17 mouse cellular contexts compared by ENCODE assay signal in the genomic region with DNA sequence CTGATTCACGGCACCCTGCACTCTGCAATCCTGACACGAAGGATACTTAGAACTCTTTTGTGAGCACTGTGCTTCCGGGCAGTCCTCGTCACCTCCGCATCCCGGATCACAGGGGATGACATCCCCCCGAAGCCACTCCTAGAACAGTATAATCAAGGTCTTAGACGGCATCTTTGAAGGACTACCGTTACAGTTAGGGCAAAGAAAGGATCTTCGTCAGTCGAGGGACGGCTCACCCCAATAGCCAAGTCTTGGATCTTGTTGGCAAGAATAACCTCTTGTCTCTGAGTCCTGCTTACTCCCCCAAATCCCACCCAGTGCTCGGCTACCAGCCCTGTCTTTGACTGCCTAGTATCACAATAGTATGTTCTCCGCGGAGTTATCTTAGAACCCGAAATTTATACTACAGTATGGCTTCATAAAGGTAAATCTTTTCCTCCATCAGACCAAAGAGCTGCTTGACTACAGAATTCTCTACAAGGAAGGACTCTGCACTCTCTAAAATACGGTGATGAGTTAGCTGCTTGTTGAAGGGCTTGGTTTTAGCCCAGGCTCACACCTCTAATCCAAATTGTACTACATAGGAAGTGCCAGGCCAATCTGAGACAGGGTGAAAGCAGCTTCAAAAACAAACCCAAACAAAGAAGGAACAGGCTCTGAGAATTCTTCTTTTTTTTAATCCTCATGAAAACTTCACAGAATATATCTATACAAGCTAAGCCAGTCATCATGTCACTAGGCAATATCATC. TPM values are rescaled to one million over a fixed set of nuclear protein-coding genes. Genes with fewer than 3 reads are reported as not detected.
DNase-seq lines count a peak whose midpoint lies in the region; ATAC-seq and TF ChIP-seq lines count a peak whose summit lies in the region.
"Had no signal": no experiment of that assay in that cellular context is flagged by ENCODE, and none has a peak within 500 bp of the region (broad histone marks: within the 10 kb centered on the region; RNA-seq: fewer than 3 reads in every experiment).

No protein-coding gene starts in this region.

- TF ChIP-seq POLR2A in CH12.LX (IDR thresholded peaks at IDR 0.05; ENCODE audit: low read depth, low read length) = no peak

- no peak for DNase-seq in forebrain, embryonic 14.5 days (ENCODE audit: low spot score)
- no peak for DNase-seq in limb, embryonic 10.5 days (ENCODE audit: low spot score)
- no peak for DNase-seq in CH12.LX (ENCODE audit: extremely low read depth)
- no peak for DNase-seq in gastrocnemius, postnatal 14 days
- no peak for DNase-seq in frontal cortex, postnatal 14 days (ENCODE audit: low spot score in 2 of 2)
- DNase-seq: cerebellum, adult 18-20 months; kidney, adult 9 months; lung, postnatal 36 days; right cerebral cortex, postnatal 14 days; thymus, postnatal 4 days had no signal

- H3K4me1 ChIP-seq in forebrain, embryonic 12.5 days = peaks cover 16% of the 10 kb centered on the region
- peaks cover 10% of the 10 kb centered on the region for H3K4me1 ChIP-seq in forebrain, embryonic 14.5 days (ENCODE audit: control insufficient read depth, insufficient read depth, low read length)
- H3K4me1 ChIP-seq in limb, embryonic 12.5 days (replicated peaks) = peaks cover 15% of the 10 kb centered on the region
- peaks cover 21% of the 10 kb centered on the region for H3K4me1 ChIP-seq in limb, embryonic 10.5 days
- H3K4me1 ChIP-seq in CH12.LX (ENCODE audit: control insufficient read depth in 1 of 2, insufficient read depth in 2 of 2) = peaks cover 2 to 28% of the 10 kb centered on the region in 2 experiments; a peak in 3 of 4 replicates
- peaks cover 19% of the 10 kb centered on the region for H3K4me1 ChIP-seq in limb, embryonic 13.5 days

- dilution Hi-C loops in CH12.LX (cut with MboI; ENCODE audit: extremely low pct_ligation_motif_present, extremely low pct_unique_long_range_greater_than_20kb, low sequenced_read_pairs) = no loop called here

- intact Hi-C loops in gastrocnemius, postnatal 14 days (cut with DNase I; ENCODE audit: low total_unique reads) = no loop called here

- peak overlapping the region; percentile 85; the same call in 1 of the 2 replicates for H3K4me2 ChIP-seq in forebrain, embryonic 12.5 days
- no peak overlapping the region; the same call in 1 of the 2 replicates for H3K4me2 ChIP-seq in forebrain, embryonic 14.5 days (ENCODE audit: low read length)
- H3K4me2 ChIP-seq in limb, embryonic 12.5 days = peak overlapping the region; percentile 74; the same call in 1 of the 2 replicates
- peak overlapping the region; percentile 88 for H3K4me2 ChIP-seq in CH12.LX (ENCODE audit: insufficient read depth, low read depth, poor library complexity, severe bottlenecking)
- peak overlapping the region; percentile 84; the same call in 1 of the 2 replicates for H3K4me2 ChIP-seq in limb, embryonic 13.5 days (replicated peaks)

- TF ChIP-seq EP300 in CH12.LX (IDR thresholded peaks at IDR 0.05; ENCODE audit: low read length) = no peak

- peaks cover 30% of the 10 kb centered on the region for H3K36me3 ChIP-seq in forebrain, embryonic 12.5 days (replicated peaks)
- peaks cover 24% of the 10 kb centered on the region for H3K36me3 ChIP-seq in forebrain, embryonic 14.5 days (ENCODE audit: control insufficient read depth, insufficient read depth, low read length)
- peaks cover 33% of the 10 kb centered on the region for H3K36me3 ChIP-seq in limb, embryonic 12.5 days
- peaks cover 48% of the 10 kb centered on the region for H3K36me3 ChIP-seq in limb, embryonic 10.5 days
- H3K36me3 ChIP-seq in CH12.LX (replicated peaks in 1 of 2; ENCODE audit: control insufficient read depth in 1 of 2, insufficient read depth in 1 of 2, low read length in 1 of 2) = peaks cover 17 to 36% of the 10 kb centered on the region in 2 experiments
- H3K36me3 ChIP-seq in limb, embryonic 13.5 days = peaks cover 25% of the 10 kb centered on the region

- H3K79me2 ChIP-seq in CH12.LX (replicated peaks; ENCODE audit: control insufficient read depth, extremely low read depth, insufficient read depth, poor library complexity, severe bottlenecking) = peaks cover 28% of the 10 kb centered on the region

- no peak for TF ChIP-seq CTCF in CH12.LX (conservative IDR thresholded peaks at IDR 0.05 in 1 of 2, IDR thresholded peaks at IDR 0.05 in 1 of 2; ENCODE audit: low read depth in 2 of 2, low read length in 2 of 2)

- WGBS in forebrain, embryonic 12.5 days = 95% methylated on average over 17 of the region's 17 CpGs
- 94% methylated on average over 17 of the region's 17 CpGs for WGBS in forebrain, embryonic 14.5 days
- WGBS in limb, embryonic 12.5 days = 93% methylated on average over 17 of the region's 17 CpGs
- WGBS in limb, embryonic 10.5 days = 94% methylated on average over 17 of the region's 17 CpGs
- WGBS in limb, embryonic 13.5 days = 95% methylated on average over 17 of the region's 17 CpGs

- no peak for TF ChIP-seq RAD21 in CH12.LX (IDR thresholded peaks at IDR 0.05; ENCODE audit: low read depth, low read length)

- H3K9ac ChIP-seq in forebrain, embryonic 12.5 days = no peak overlapping the region
- no peak overlapping the region for H3K9ac ChIP-seq in forebrain, embryonic 14.5 days (ENCODE audit: low read length)
- no peak overlapping the region for H3K9ac ChIP-seq in limb, embryonic 12.5 days (replicated peaks)
- H3K9ac ChIP-seq in CH12.LX (ENCODE audit: insufficient read depth, low read depth) = peak overlapping the region; percentile 83; the same call in 1 of the 2 replicates
- no peak overlapping the region for H3K9ac ChIP-seq in limb, embryonic 13.5 days
- H3K9ac ChIP-seq: hindbrain, embryonic 15.5 days had no signal

- in situ Hi-C loops in CH12.LX (cut with MboI; ENCODE audit: low pct_ligation_motif_present, low pct_unique_long_range_greater_than_20kb, low sequenced_read_pairs) = no loop called here

- H3K27ac ChIP-seq in forebrain, embryonic 12.5 days = no peak overlapping the region
- H3K27ac ChIP-seq in forebrain, embryonic 14.5 days (ENCODE audit: low read depth, low read length) = no peak overlapping the region
- H3K27ac ChIP-seq in limb, embryonic 12.5 days = no peak overlapping the region
- no peak overlapping the region for H3K27ac ChIP-seq in limb, embryonic 10.5 days
- H3K27ac ChIP-seq in CH12.LX (ENCODE audit: insufficient read depth, low read depth) = no peak overlapping the region
- no peak overlapping the region for H3K27ac ChIP-seq in limb, embryonic 13.5 days
- H3K27ac ChIP-seq: hindbrain, embryonic 15.5 days; layer of hippocampus, adult 2 months had no signal

- no peak for ATAC-seq in forebrain, embryonic 12.5 days (ENCODE audit: low FRiP score)
- ATAC-seq in forebrain, embryonic 14.5 days = no peak
- no peak for ATAC-seq in limb, embryonic 12.5 days (ENCODE audit: insufficient number of reproducible peaks, insufficient read depth, low FRiP score, low TSS enrichment, low read depth)
- ATAC-seq in limb, embryonic 13.5 days (ENCODE audit: low FRiP score, low read depth) = no peak
- ATAC-seq: activated CD4-positive, CD25-positive, alpha-beta regulatory T cell, adult 4 months; midbrain, embryonic 16.5 days had no signal

- H3K27me3 ChIP-seq in forebrain, embryonic 12.5 days = no peaks in the 10 kb centered on the region
- H3K27me3 ChIP-seq in forebrain, embryonic 14.5 days (replicated peaks; ENCODE audit: control insufficient read depth, insufficient read depth, low read length) = no peaks in the 10 kb centered on the region
- no peaks in the 10 kb centered on the region for H3K27me3 ChIP-seq in limb, embryonic 12.5 days
- H3K27me3 ChIP-seq in limb, embryonic 10.5 days (ENCODE audit: low read depth, poor library complexity, severe bottlenecking) = no peaks in the 10 kb centered on the region
- no peaks in the 10 kb centered on the region for H3K27me3 ChIP-seq in CH12.LX (replicated peaks)
- H3K27me3 ChIP-seq in limb, embryonic 13.5 days = no peaks in the 10 kb centered on the region
- H3K27me3 ChIP-seq: hindbrain, embryonic 15.5 days had no signal

- no peak overlapping the region for H3K4me3 ChIP-seq in forebrain, embryonic 12.5 days (replicated peaks)
- no peak overlapping the region for H3K4me3 ChIP-seq in forebrain, embryonic 14.5 days (ENCODE audit: low read depth, low read length)
- no peak overlapping the region for H3K4me3 ChIP-seq in limb, embryonic 12.5 days (replicated peaks)
- no peak overlapping the region for H3K4me3 ChIP-seq in limb, embryonic 10.5 days
- H3K4me3 ChIP-seq in CH12.LX (replicated peaks in 1 of 3; ENCODE audit: low read depth in 2 of 3, low read length in 2 of 3, poor library complexity in 1 of 3) = no peak overlapping the region
- H3K4me3 ChIP-seq in limb, embryonic 13.5 days = no peak overlapping the region
- H3K4me3 ChIP-seq: layer of hippocampus, adult 2 months had no signal

- no peaks in the 10 kb centered on the region for H3K9me3 ChIP-seq in forebrain, embryonic 12.5 days
- no peaks in the 10 kb centered on the region for H3K9me3 ChIP-seq in forebrain, embryonic 14.5 days (replicated peaks; ENCODE audit: control insufficient read depth, low read length)
- H3K9me3 ChIP-seq in limb, embryonic 12.5 days = no peaks in the 10 kb centered on the region
- no peaks in the 10 kb centered on the region for H3K9me3 ChIP-seq in limb, embryonic 10.5 days (replicated peaks)
- no peaks in the 10 kb centered on the region for H3K9me3 ChIP-seq in CH12.LX (replicated peaks; ENCODE audit: low read length)
- H3K9me3 ChIP-seq in limb, embryonic 13.5 days = no peaks in the 10 kb centered on the region
- H3K9me3 ChIP-seq: hindbrain, embryonic 15.5 days had no signal

RNA-seq across cellular contexts. Expression of a gene that starts 1.9 kb away (rescaled TPM):
- 87.5 and 95.3 TPM in 2 replicates for polyA plus RNA-seq in forebrain, embryonic 12.5 days (2016; fragmentation: Nextera tagmentation; extraction: Ambion mirVana)
- 61.1 and 68.7 TPM in 2 replicates for polyA plus RNA-seq in forebrain, embryonic 14.5 days (2014; fragmentation: Nextera tagmentation; extraction: Ambion mirVana)
- polyA plus RNA-seq in limb, embryonic 12.5 days (2016; fragmentation: Nextera tagmentation; extraction: Ambion mirVana) = 94.9 and 97.7 TPM in 2 replicates
- polyA plus RNA-seq in limb, embryonic 10.5 days (2016; fragmentation: Nextera tagmentation; extraction: Ambion mirVana) = 109 and 111 TPM in 2 replicates
- total RNA-seq in CH12.LX (2012; rRNA removed) (47.7 and 58.1 TPM in 2 replicates), CH12.LX (2014; rRNA removed) (87.7 and 97.0 TPM in 2 replicates)
- 77.7 and 82.0 TPM in 2 replicates for polyA plus RNA-seq in CH12.LX (2012; ENCODE audit: insufficient read length, low read depth)
- 68.9 and 71.2 TPM in 2 replicates for polyA plus RNA-seq in limb, embryonic 13.5 days (2015; fragmentation: Nextera tagmentation; extraction: Ambion mirVana)
- 1 to 10 TPM; 7.0 to 7.6 TPM for total RNA-seq in gastrocnemius, postnatal 14 days (2021)

RNA-seq across cellular contexts. Expression of a gene that starts 44.4 kb away (rescaled TPM):
- polyA plus RNA-seq in forebrain, embryonic 12.5 days (2016; fragmentation: Nextera tagmentation; extraction: Ambion mirVana) = 34.1 and 37.4 TPM in 2 replicates
- polyA plus RNA-seq in forebrain, embryonic 14.5 days (2014; fragmentation: Nextera tagmentation; extraction: Ambion mirVana) = 17.7 and 20.1 TPM in 2 replicates
- polyA plus RNA-seq in limb, embryonic 12.5 days (2016; fragmentation: Nextera tagmentation; extraction: Ambion mirVana) = 43.8 and 47.2 TPM in 2 replicates
- polyA plus RNA-seq in limb, embryonic 10.5 days (2016; fragmentation: Nextera tagmentation; extraction: Ambion mirVana) = 16.4 and 22.1 TPM in 2 replicates
- total RNA-seq in CH12.LX (2012; rRNA removed) = 5.0 and 6.4 TPM in 2 replicates
- total RNA-seq in CH12.LX (2014; rRNA removed) = 1.4 and 2.2 TPM in 2 replicates
- polyA plus RNA-seq in CH12.LX (2012; ENCODE audit: insufficient read length, low read depth) = 9.7 and 9.8 TPM in 2 replicates
- 42.4 and 44.3 TPM in 2 replicates for polyA plus RNA-seq in limb, embryonic 13.5 days (2015; fragmentation: Nextera tagmentation; extraction: Ambion mirVana)
- total RNA-seq in gastrocnemius, postnatal 14 days (2021) = 1 to 10 TPM; 5.2 to 6.1 TPM

RNA-seq across cellular contexts. Expression of a gene that starts 55.2 kb away (rescaled TPM):
- 125 and 130 TPM in 2 replicates for polyA plus RNA-seq in forebrain, embryonic 12.5 days (2016; fragmentation: Nextera tagmentation; extraction: Ambion mirVana)
- polyA plus RNA-seq in forebrain, embryonic 14.5 days (2014; fragmentation: Nextera tagmentation; extraction: Ambion mirVana) = 138 and 160 TPM in 2 replicates
- 146 and 154 TPM in 2 replicates for polyA plus RNA-seq in limb, embryonic 12.5 days (2016; fragmentation: Nextera tagmentation; extraction: Ambion mirVana)
- 138 and 146 TPM in 2 replicates for polyA plus RNA-seq in limb, embryonic 10.5 days (2016; fragmentation: Nextera tagmentation; extraction: Ambion mirVana)
- total RNA-seq in CH12.LX (2012; rRNA removed) = 37.0 and 49.8 TPM in 2 replicates
- 205 and 225 TPM in 2 replicates for total RNA-seq in CH12.LX (2014; rRNA removed)
- 186 and 214 TPM in 2 replicates for polyA plus RNA-seq in CH12.LX (2012; ENCODE audit: insufficient read length, low read depth)
- 173 and 176 TPM in 2 replicates for polyA plus RNA-seq in limb, embryonic 13.5 days (2015; fragmentation: Nextera tagmentation; extraction: Ambion mirVana)
- 10 to 100 TPM; 29.5 to 36.0 TPM for total RNA-seq in gastrocnemius, postnatal 14 days (2021)
